Mouse (Mus musculus) MEL (cell line): ENCODE measurements around the gene Acss1. TPM values are rescaled to one million over a fixed set of nuclear protein-coding genes. Genes with fewer than 3 reads are reported as not detected.
A peak's percentile ranks its signal among the peaks of the same experiment; 100 is the strongest.

Experiments
- DNase-seq: peaks from one replicate; pipeline ENCODE4 v3.0.0; 2011; ENCODE audit warnings: low read depth, low spot score
- H3K27ac ChIP-seq: 2 replicates; pipeline ENCODE4 v1.5.1; 2012; ENCODE audit warnings: low read depth, mild to moderate bottlenecking, control low read depth, low read length, moderate library complexity; ENCODE audit not compliant: control insufficient read depth
- H3K27me3 ChIP-seq, 2 experiments: fragments of 150-350 bp in 1 of 2; sonication (generic) in 1 of 2; 2 replicates each; pipeline ENCODE4 v1.6.1; 2012; ENCODE audit warnings: low read length in 2 of 2, mild to moderate bottlenecking in 2 of 2, improper control_type of control experiment in 1 of 2, moderate library complexity in 1 of 2; ENCODE audit not compliant: insufficient read depth in 2 of 2, control insufficient read depth in 1 of 2
- H3K36me3 ChIP-seq, 2 experiments: 2 replicates each; pipeline ENCODE4 v1.6.1; 2012 to 2014; ENCODE audit warnings: low read length in 2 of 2, improper control_type of control experiment in 1 of 2, inconsistent platforms in 1 of 2, mild to moderate bottlenecking in 1 of 2; ENCODE audit not compliant: insufficient read depth in 2 of 2, control insufficient read depth in 1 of 2
- H3K4me1 ChIP-seq, 2 experiments: fragments of 150-350 bp in 1 of 2; sonication (generic) in 1 of 2; 2 replicates each; pipeline ENCODE4 v1.6.1; 2012; ENCODE audit warnings: low read length in 2 of 2, improper control_type of control experiment in 1 of 2, mild to moderate bottlenecking in 1 of 2; ENCODE audit not compliant: insufficient read depth in 2 of 2, control insufficient read depth in 1 of 2
- H3K4me3 ChIP-seq, 2 experiments: fragments of 150-350 bp in 1 of 2; sonication (generic) in 1 of 2; 2 replicates each; pipeline ENCODE4 v1.5.1; 2012; ENCODE audit warnings: low read depth in 2 of 2, low read length in 2 of 2, mild to moderate bottlenecking in 2 of 2, moderate library complexity in 2 of 2, control low read depth in 1 of 2, improper control_type of control experiment in 1 of 2; ENCODE audit not compliant: control insufficient read depth in 1 of 2, insufficient read depth in 1 of 2
- H3K79me2 ChIP-seq: 2 replicates; pipeline ENCODE4 v1.6.1; 2012; ENCODE audit warnings: mild to moderate bottlenecking, low read length, moderate library complexity; ENCODE audit not compliant: control insufficient read depth, poor library complexity, insufficient read depth
- H3K9ac ChIP-seq: 2 replicates; pipeline ENCODE4 v1.6.1; 2012; ENCODE audit warnings: low read depth, mild to moderate bottlenecking, control low read depth, low read length, moderate library complexity; ENCODE audit not compliant: control insufficient read depth, poor library complexity, severe bottlenecking
- H3K9me3 ChIP-seq: fragments of 150-350 bp; sonication (generic); replicated peaks from 2 replicates; pipeline ENCODE4 v1.6.1; 2012; ENCODE audit warnings: mild to moderate bottlenecking, low read length, improper control_type of control experiment, moderate library complexity; ENCODE audit not compliant: insufficient read depth
- BHLHE40 ChIP-seq: IDR thresholded peaks from 2 replicates; pipeline ENCODE4 v1.6.1; 2012; ENCODE audit warnings: low read depth, mild to moderate bottlenecking, inconsistent platforms, low read length, improper control_type of control experiment, borderline replicate concordance
- GATA1 ChIP-seq: IDR thresholded peaks from 2 replicates; pipeline ENCODE4 v1.6.1; 2011; ENCODE audit warnings: low read depth, low read length, improper control_type of control experiment
- MAX ChIP-seq: IDR thresholded peaks from 2 replicates; pipeline ENCODE4 v1.6.1; 2011; ENCODE audit warnings: low read length, improper control_type of control experiment
- MEF2A ChIP-seq: IDR thresholded peaks from 2 replicates; pipeline ENCODE4 v1.6.1; 2014; ENCODE audit warnings: low read depth, mild to moderate bottlenecking, inconsistent platforms, low read length, improper control_type of control experiment; ENCODE audit not compliant: poor library complexity, insufficient replicate concordance, severe bottlenecking; ENCODE audit errors: extremely low read depth
- POLR2AphosphoS5 ChIP-seq: IDR thresholded peaks from 2 replicates; pipeline ENCODE4 v1.6.1; 2012; ENCODE audit warnings: low read depth, borderline replicate concordance, mild to moderate bottlenecking, inconsistent platforms, low read length, moderate library complexity, mixed read lengths
- RCOR1 ChIP-seq: IDR thresholded peaks from 2 replicates; pipeline ENCODE4 v1.6.1; 2012; ENCODE audit warnings: low read depth, mild to moderate bottlenecking, inconsistent platforms, low read length, improper control_type of control experiment
- TBP ChIP-seq: IDR thresholded peaks from 2 replicates; pipeline ENCODE4 v1.8.0; 2011; ENCODE audit warnings: low read depth, low read length, improper control_type of control experiment
- ZNF384 ChIP-seq: IDR thresholded peaks from 2 replicates; pipeline ENCODE4 v1.6.1; 2012; ENCODE audit warnings: low read depth, mild to moderate bottlenecking, inconsistent platforms, low read length, improper control_type of control experiment
- polyA plus RNA-seq, 2 experiments: library from polyadenylated mRNA; stranded (reverse) in 1 of 2; unstranded in 1 of 2; fragments of >175 nt in 1 of 2; fragments of >200 nt in 1 of 2; gene quantifications; 2 replicates each; pipeline versions ENCODE4 v1.2.1 to v1.2.4; 2012; ENCODE audit warnings: low replicate concordance in 2 of 2, low read depth in 1 of 2; ENCODE audit not compliant: insufficient read length in 2 of 2, insufficient read depth in 1 of 2, missing spikeins in 1 of 2
- total RNA-seq: library from RNA; depleted of rRNA; stranded (reverse); fragments of 300-350 nt; gene quantifications from 2 replicates; pipeline ENCODE4 v1.2.3, GENCODE M21; 2012

The Acss1 gene
- total and polyA plus RNA-seq, 3 experiments = 10.2 to 22.6 TPM; not detected in 1

GRCm38 (mm10) chr2:150643726-150644415, 24.4 kb downstream of the Acss1 start:
- Histone ChIP-seq H3K27ac (no peak overlapping the region), H3K79me2 (no peaks in the 10 kb centered on the region), H3K9me3 (no peaks in the 10 kb centered on the region), H3K27me3 (no peaks in the 10 kb centered on the region), H3K9ac (no peak overlapping the region), H3K36me3 (no peaks in the 10 kb centered on the region), H3K4me3 (no peak overlapping the region), H3K4me1 (no peaks in the 10 kb centered on the region)
- DNase-seq = no peak
- TF ChIP-seq POLR2AphosphoS5 (no peak), BHLHE40 (no peak), ZNF384 (no peak), TBP (no peak)

GRCm38 (mm10) chr2:150643166-150643565, 25.1 kb downstream of the Acss1 start:
- DNase-seq = no peak
- Histone ChIP-seq H3K36me3 (no peaks in the 10 kb centered on the region), H3K4me3 (no peak overlapping the region), H3K9me3 (no peaks in the 10 kb centered on the region), H3K27me3 (no peaks in the 10 kb centered on the region), H3K27ac (no peak overlapping the region), H3K79me2 (no peaks in the 10 kb centered on the region), H3K4me1 (no peaks in the 10 kb centered on the region), H3K9ac (no peak overlapping the region)
- no peak for TF ChIP-seq GATA1
- no peak for TF ChIP-seq BHLHE40
- no peak for TF ChIP-seq MEF2A
- TF ChIP-seq MAX = no peak
- no peak for TF ChIP-seq RCOR1

- H3K4me3 ChIP-seq = no peak overlapping the region
- no peak overlapping the region for H3K27ac ChIP-seq
- no peaks in the 10 kb centered on the region for H3K9me3 ChIP-seq
- TF ChIP-seq TBP = no peak
- 0 out of 2 replicates have a peak, but pooled peaks have one; percentile 8 for TF ChIP-seq GATA1
- no peak for TF ChIP-seq MAX
- no peaks in the 10 kb centered on the region for H3K79me2 ChIP-seq
- peak; percentile 38 for DNase-seq
- H3K36me3 ChIP-seq = no peaks in the 10 kb centered on the region
- no peak overlapping the region for H3K9ac ChIP-seq
- H3K27me3 ChIP-seq = no peaks in the 10 kb centered on the region
- no peaks in the 10 kb centered on the region for H3K4me1 ChIP-seq
These were observed 29.9 kb downstream of the Acss1 start for GRCm38 (mm10) chr2:150638370-150638733.
